Mouse (Mus musculus): Measurements from ENCODE around the gene Tmprss11a. TPM values are rescaled to one million over a fixed set of nuclear protein-coding genes. Genes with fewer than 3 reads are reported as not detected.

Gene Tmprss11a
- polyA plus RNA-seq, 1 experiment from 2014 or later: not detected

DNA sequence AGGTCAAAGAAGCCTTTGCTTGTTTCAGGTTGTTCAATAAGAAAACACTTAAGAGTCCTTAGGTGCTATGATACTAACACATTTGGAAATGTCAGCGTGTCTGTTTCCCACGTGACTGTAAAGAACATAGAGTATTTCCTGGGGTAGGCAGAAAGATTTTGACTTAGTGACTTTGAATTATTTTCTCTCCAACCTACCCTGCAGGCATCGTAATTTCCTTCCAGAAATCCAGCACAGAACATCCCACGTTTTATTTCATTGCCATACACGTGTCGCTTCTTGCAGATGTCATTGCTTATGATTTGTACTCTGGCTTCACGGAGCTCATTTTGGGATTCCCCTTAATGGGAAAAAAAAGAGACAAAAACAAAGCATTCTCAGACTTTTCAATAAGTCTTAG, 54.5 kb downstream of the Tmprss11a start:
- 83% methylated on average over 7 of the region's 7 CpGs for whole genome bisulfite sequencing
- no peak for ATAC-seq (ENCODE audit: low FRiP score, low read depth)
- H3K4me3 ChIP-seq: no peak overlapping the region

GRCm38 (mm10) chr5:86410815-86411214, 58.0 kb downstream of the Tmprss11a start:
- Histone ChIP-seq H3K4me1 (replicated peaks) (no peaks in the 10 kb centered on the region), H3K4me3 (no peak overlapping the region), H3K9ac (no peak overlapping the region), H3K4me2 (no peak overlapping the region), H3K27me3 (no peaks in the 10 kb centered on the region), H3K36me3 (no peaks in the 10 kb centered on the region), H3K27ac (replicated peaks) (no peak overlapping the region), H3K9me3 (no peaks in the 10 kb centered on the region)
- ATAC-seq (ENCODE audit: low FRiP score, low read depth): no peak
- 33% methylated on average over 3 of the region's 3 CpGs for WGBS

More for the DNA sequence above, 54.5 kb downstream of the Tmprss11a start:
- Histone ChIP-seq H3K27me3 (no peaks in the 10 kb centered on the region), H3K9ac (no peak overlapping the region), H3K4me2 (no peak overlapping the region), H3K36me3 (no peaks in the 10 kb centered on the region), H3K27ac (replicated peaks) (no peak overlapping the region), H3K4me1 (replicated peaks) (no peaks in the 10 kb centered on the region), H3K9me3 (no peaks in the 10 kb centered on the region)

GRCm38 (mm10) chr5:86407941-86408340, 60.8 kb downstream of the Tmprss11a start:
- H3K4me2 ChIP-seq: no peak overlapping the region
- no peak for ATAC-seq (ENCODE audit: low FRiP score, low read depth)
- 94% methylated on average over 2 of the region's 2 CpGs for WGBS

GRCm38 (mm10) chr5:86407191-86407590, 61.6 kb downstream of the Tmprss11a start:
- Histone ChIP-seq H3K9me3 (no peaks in the 10 kb centered on the region), H3K4me3 (no peak overlapping the region), H3K4me1 (replicated peaks) (no peaks in the 10 kb centered on the region), H3K9ac (no peak overlapping the region), H3K4me2 (no peak overlapping the region), H3K27ac (replicated peaks) (no peak overlapping the region), H3K27me3 (no peaks in the 10 kb centered on the region), H3K36me3 (no peaks in the 10 kb centered on the region)
- WGBS: 93% methylated on average over 3 of the region's 3 CpGs
- ATAC-seq (ENCODE audit: low FRiP score, low read depth): no peak

More at GRCm38 (mm10) chr5:86407941-86408340, 60.8 kb downstream of the Tmprss11a start:
- H3K27me3 ChIP-seq: no peaks in the 10 kb centered on the region
- no peak overlapping the region for H3K4me3 ChIP-seq
- no peaks in the 10 kb centered on the region for H3K36me3 ChIP-seq
- no peak overlapping the region for H3K27ac ChIP-seq (replicated peaks)
- no peaks in the 10 kb centered on the region for H3K9me3 ChIP-seq
- no peaks in the 10 kb centered on the region for H3K4me1 ChIP-seq (replicated peaks)
- no peak overlapping the region for H3K9ac ChIP-seq

DNA sequence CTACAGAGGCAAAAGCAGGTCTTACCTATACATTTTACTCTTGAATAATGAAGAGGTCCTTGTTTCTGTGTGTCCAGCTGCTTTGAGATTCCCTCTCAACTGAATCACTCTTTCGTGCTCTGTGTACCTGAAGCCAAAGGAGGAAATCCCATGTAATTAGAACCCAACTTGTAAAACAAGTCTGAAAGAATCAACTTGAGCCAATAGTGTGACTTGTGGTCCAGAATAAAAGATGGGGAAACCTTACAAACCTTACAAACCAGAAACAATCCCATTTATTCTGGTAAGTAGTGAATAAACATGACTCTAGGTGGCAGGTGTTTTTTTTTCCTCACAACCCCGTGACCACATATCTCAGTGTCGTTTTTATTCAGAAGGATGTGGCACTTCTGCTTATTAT, 95.5 kb downstream of the Tmprss11a start, which contains the start of gene Tmprss11d:
TSS of gene Tmprss11d (minus strand) at position 101 of the 400 bp plus-strand sequence.
- WGBS: 76% methylated on average over 3 of the region's 3 CpGs
- H3K9me3 ChIP-seq: no peaks in the 10 kb centered on the region
- H3K27ac ChIP-seq (replicated peaks): no peak within 1 kb of the TSS
- H3K9ac ChIP-seq: no peak within 1 kb of the TSS
- no peaks in the 10 kb centered on the region for H3K27me3 ChIP-seq
- no peaks in the 10 kb centered on the region for H3K36me3 ChIP-seq
- H3K4me3 ChIP-seq: no peak within 1 kb of the TSS
- no peaks in the 10 kb centered on the region for H3K4me1 ChIP-seq (replicated peaks)
- H3K4me2 ChIP-seq: no peak within 1 kb of the TSS
- no peak for ATAC-seq (ENCODE audit: low FRiP score, low read depth)

Other genes with a start within 250 kb of the Tmprss11a start
- gene Tmprss11c, start 179.7 kb downstream of the Tmprss11a start, polyA plus RNA-seq (2015; fragmentation: Nextera tagmentation; extraction: Ambion mirVana): not detected in 2 replicates
- gene Tmprss11d, start 95.6 kb downstream of the Tmprss11a start, polyA plus RNA-seq (2015; fragmentation: Nextera tagmentation; extraction: Ambion mirVana): 0.07 TPM in 1 of 2 replicates, not detected in the other
- gene Tmprss11g, start 49.6 kb upstream of the Tmprss11a start, polyA plus RNA-seq (2015; fragmentation: Nextera tagmentation; extraction: Ambion mirVana): 0.05 TPM in 1 of 2 replicates, not detected in the other
- gene Tmprss11f, start 163.4 kb upstream of the Tmprss11a start, polyA plus RNA-seq (2015; fragmentation: Nextera tagmentation; extraction: Ambion mirVana): not detected in 2 replicates
- not detected in 2 replicates for gene Tmprss11b, start 207.4 kb upstream of the Tmprss11a start, polyA plus RNA-seq (2015; fragmentation: Nextera tagmentation; extraction: Ambion mirVana)

Data from hindbrain, embryonic 15.5 days (tissue).